In the genomic region with DNA sequence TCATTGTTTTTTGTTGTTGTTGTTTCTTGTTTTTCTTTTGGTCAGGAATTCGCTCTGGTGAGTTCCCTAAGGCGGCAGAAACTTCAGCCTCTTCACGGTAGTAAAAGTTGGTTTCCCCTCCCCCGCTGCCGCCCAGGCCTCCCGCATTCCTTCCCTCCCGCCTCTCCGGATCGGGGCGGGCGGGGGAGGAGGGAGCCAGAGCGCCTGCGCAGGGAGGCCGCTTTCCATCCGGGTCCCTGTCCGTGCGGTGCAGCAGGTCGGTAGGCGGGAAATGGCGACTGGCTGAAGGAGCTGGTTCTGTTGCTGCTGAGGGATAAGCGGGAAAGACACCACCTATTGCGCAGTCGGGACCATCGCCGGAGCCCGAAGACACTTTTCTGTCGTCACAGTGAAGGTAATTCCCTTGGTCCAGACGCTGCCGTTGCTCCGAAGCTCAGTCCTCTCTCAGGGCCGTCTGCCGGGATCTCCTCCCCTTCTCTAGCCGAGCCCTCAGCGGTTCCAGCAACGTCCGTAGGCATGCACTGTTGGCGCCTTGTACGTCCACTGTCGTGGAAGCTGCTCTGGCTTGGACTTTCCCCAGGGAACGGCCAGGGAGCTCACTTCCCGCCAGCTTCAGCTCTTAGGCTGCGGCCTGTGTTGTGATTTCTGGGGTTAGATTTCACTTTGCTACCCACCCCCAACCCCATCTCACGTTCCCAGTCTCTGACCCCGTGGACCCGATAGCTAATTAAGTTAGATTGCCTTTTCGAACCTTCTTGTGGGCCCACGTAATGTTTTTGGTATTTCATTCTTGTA, we compare ENCODE assay signal across 8 mouse cellular contexts. TPM values are rescaled to one million over a fixed set of nuclear protein-coding genes. Genes with fewer than 3 reads are reported as not detected.
DNase-seq lines count a peak whose midpoint lies in the region; ATAC-seq and TF ChIP-seq lines count a peak whose summit lies in the region.

No protein-coding gene starts in this region.

- 2% methylated on average over 47 of the region's 47 CpGs for WGBS in forebrain, embryonic 14.5 days
- WGBS in lung, adult 2 months = under 1% methylated on average over 47 of the region's 47 CpGs

- no peaks in the 10 kb centered on the region; the same call in 1 of the 2 replicates for H3K9me3 ChIP-seq in ES-Bruce4 (replicated peaks; ENCODE audit: control insufficient read depth, insufficient read depth, low read length, poor library complexity, severe bottlenecking)
- no peaks in the 10 kb centered on the region for H3K9me3 ChIP-seq in forebrain, embryonic 14.5 days (replicated peaks; ENCODE audit: control insufficient read depth, low read length)

- no peaks in the 10 kb centered on the region for H3K27me3 ChIP-seq in ES-Bruce4 (ENCODE audit: control insufficient read depth, insufficient read depth, low read length, poor library complexity, severe bottlenecking)
- H3K27me3 ChIP-seq in forebrain, embryonic 14.5 days (replicated peaks; ENCODE audit: control insufficient read depth, insufficient read depth, low read length) = no peaks in the 10 kb centered on the region

- TF ChIP-seq POLR2A in ES-Bruce4 (IDR thresholded peaks at IDR 0.05; ENCODE audit: insufficient read depth, low read length) = peak; percentile 57
- peak; percentile 82; the same call in 1 of the 2 replicates for TF ChIP-seq POLR2A in lung, adult 2 months (IDR thresholded peaks at IDR 0.05; ENCODE audit: borderline replicate concordance, extremely low read depth, low read depth, low read length)

- peak; percentile 83 for ATAC-seq in cerebellum, adult (ENCODE audit: insufficient number of reproducible peaks, low FRiP score, low TSS enrichment)
- ATAC-seq in forebrain, embryonic 14.5 days = peak; percentile 95
- ATAC-seq in neutrophil, adult 5-6 weeks (ENCODE audit: extremely low read depth, insufficient number of reproducible peaks, low FRiP score, poor library complexity, severe bottlenecking) = peak; percentile 74

- DNase-seq in forebrain, embryonic 14.5 days (ENCODE audit: low spot score) = peak; percentile 95
- DNase-seq in heart, postnatal 25 days (ENCODE audit: low spot score) = peak; percentile 90
- peak; percentile 93 to 96 for DNase-seq in layer of hippocampus, adult 18-20 months (ENCODE audit: low spot score in 2 of 2)
- peak; percentile 94 for DNase-seq in lung, adult 2 months
- DNase-seq in thymus, adult 18-20 months = peak; percentile 87 to 90

- peak overlapping the region; percentile 71 for H3K4me2 ChIP-seq in forebrain, embryonic 14.5 days (ENCODE audit: low read length)

- peak overlapping the region; percentile 70 for H3K9ac ChIP-seq in ES-Bruce4 (ENCODE audit: low read depth, poor library complexity, severe bottlenecking)
- peak overlapping the region; percentile 95 for H3K9ac ChIP-seq in forebrain, embryonic 14.5 days (ENCODE audit: low read length)

- no peaks in the 10 kb centered on the region for H3K4me1 ChIP-seq in ES-Bruce4 (ENCODE audit: control insufficient read depth, insufficient read depth, low read length)
- H3K4me1 ChIP-seq in forebrain, embryonic 14.5 days (ENCODE audit: control insufficient read depth, insufficient read depth, low read length) = peaks cover 11% of the 10 kb centered on the region
- peaks cover 7% of the 10 kb centered on the region for H3K4me1 ChIP-seq in lung, adult 2 months (ENCODE audit: control insufficient read depth, insufficient read depth, low read length)

- peak overlapping the region; percentile 92 for H3K4me3 ChIP-seq in ES-Bruce4 (ENCODE audit: low read depth, low read length)
- peak overlapping the region; percentile 85 for H3K4me3 ChIP-seq in forebrain, embryonic 14.5 days (ENCODE audit: low read depth, low read length)
- peak overlapping the region; percentile 97 for H3K4me3 ChIP-seq in lung, adult 2 months (replicated peaks; ENCODE audit: extremely low read depth, low read depth, low read length)

- TF ChIP-seq CTCF in ES-Bruce4 (IDR thresholded peaks at IDR 0.05; ENCODE audit: low read depth, low read length) = no peak
- no peak for TF ChIP-seq CTCF in lung, adult 2 months (IDR thresholded peaks at IDR 0.05; ENCODE audit: insufficient read depth, low read length)

- TF ChIP-seq EP300 in ES-Bruce4 (IDR thresholded peaks at IDR 0.05; ENCODE audit: insufficient read depth, low read depth, low read length) = 0 out of 2 replicates have a peak, but pooled peaks have one; percentile 4

- intact Hi-C loops in heart, postnatal 25 days (cut with DNase I) = loop anchor here (2.0 kb wide), 1 partner anchor 72 kb away; a partner anchor contains a TSS

- peak overlapping the region; percentile 72 for H3K27ac ChIP-seq in ES-Bruce4 (ENCODE audit: insufficient read depth, low read length)
- peak overlapping the region; percentile 86 for H3K27ac ChIP-seq in forebrain, embryonic 14.5 days (ENCODE audit: low read depth, low read length)

- H3K36me3 ChIP-seq in ES-Bruce4 (ENCODE audit: control insufficient read depth, insufficient read depth, low read length, poor library complexity, severe bottlenecking) = peaks cover 7% of the 10 kb centered on the region
- no peaks in the 10 kb centered on the region for H3K36me3 ChIP-seq in forebrain, embryonic 14.5 days (ENCODE audit: control insufficient read depth, insufficient read depth, low read length)

RNA-seq across cellular contexts. Expression of a gene that starts 0.5 kb away (rescaled TPM):
- polyA plus RNA-seq in ES-Bruce4 (2011; ENCODE audit: insufficient read depth, insufficient read length, low read depth, missing spikeins) = not detected in 2 replicates
- polyA plus RNA-seq in forebrain, embryonic 14.5 days (2014; fragmentation: Nextera tagmentation; extraction: Ambion mirVana) = 0.50 and 0.83 TPM in 2 replicates
- not detected for total RNA-seq in heart, postnatal 25 days (2021)
- total RNA-seq in layer of hippocampus, adult 18-20 months (2021) = under 1 TPM; 0.12 to 0.25 TPM
- polyA plus RNA-seq in lung, adult 2 months (2012; rRNA removed) = not detected in 2 replicates
- 0.25 TPM in 1 of 2 replicates, not detected in the other for total RNA-seq in neutrophil, adult 5-6 weeks (2017)

RNA-seq across cellular contexts. Expression of a gene that starts 0.6 kb away (rescaled TPM):
- 73.4 and 74.4 TPM in 2 replicates for polyA plus RNA-seq in ES-Bruce4 (2011; ENCODE audit: insufficient read depth, insufficient read length, low read depth, missing spikeins)
- polyA plus RNA-seq in forebrain, embryonic 14.5 days (2014; fragmentation: Nextera tagmentation; extraction: Ambion mirVana) = 40.1 and 48.9 TPM in 2 replicates
- total RNA-seq in heart, postnatal 25 days (2021) = 10 to 100 TPM; 14.8 to 15.8 TPM
- 10 to 100 TPM; 32.8 to 36.3 TPM for total RNA-seq in layer of hippocampus, adult 18-20 months (2021)
- 4.6 and 5.8 TPM in 2 replicates for polyA plus RNA-seq in lung, adult 2 months (2012; rRNA removed)
- 60.2 and 69.8 TPM in 2 replicates for total RNA-seq in neutrophil, adult 5-6 weeks (2017)

Comparison
In these comparisons a context has a peak if more than half of its experiments do, and no peak if none do; other contexts are left out.
1. Peak in every context shown above with its lines: DNase-seq, ATAC-seq, H3K4me3 ChIP-seq and H3K27ac ChIP-seq.